Mouse (Mus musculus) intestine, embryonic 16.5 days (tissue): ENCODE results near the gene Igsf23. TPM values are rescaled to one million over a fixed set of nuclear protein-coding genes. Genes with fewer than 3 reads are reported as not detected.
A peak's percentile ranks its signal among the peaks of the same experiment; 100 is the strongest.

Source experiments
- ATAC-seq: fragments of 200-750 bp; cut with Nextera tagmentation; 2 replicates; pipeline ENCODE4 v1.8.0; 2017; ENCODE audit warnings: moderate TSS enrichment, moderate library complexity
- H3K27ac ChIP-seq: fragments of 300-500 bp; sonication (generic); 2 replicates; pipeline ENCODE4 v1.5.1; 2014; ENCODE audit warnings: mild to moderate bottlenecking, low read length
- H3K27me3 ChIP-seq: fragments of 300-500 bp; sonication (generic); replicated peaks from 2 replicates; pipeline ENCODE4 v1.6.1; 2014; ENCODE audit warnings: low read length, control low read depth, mixed read lengths; ENCODE audit not compliant: control insufficient read depth, insufficient read depth
- H3K36me3 ChIP-seq: fragments of 300-500 bp; sonication (generic); 2 replicates; pipeline ENCODE4 v1.6.1; 2014; ENCODE audit warnings: low read length, control low read depth; ENCODE audit not compliant: control insufficient read depth, insufficient read depth
- H3K4me1 ChIP-seq: fragments of 300-500 bp; sonication (generic); 2 replicates; pipeline ENCODE4 v1.6.1; 2014; ENCODE audit warnings: low read length, control low read depth, mixed read lengths; ENCODE audit not compliant: control insufficient read depth, insufficient read depth
- H3K4me2 ChIP-seq: fragments of 300-500 bp; sonication (generic); 2 replicates; pipeline ENCODE4 v1.6.1; 2014; ENCODE audit warnings: low read depth, low read length, control low read depth
- H3K4me3 ChIP-seq: fragments of 300-500 bp; sonication (generic); 2 replicates; pipeline ENCODE4 v1.5.1; 2014; ENCODE audit warnings: mild to moderate bottlenecking, low read length
- H3K9ac ChIP-seq: fragments of 300-500 bp; sonication (generic); 2 replicates; pipeline ENCODE4 v1.6.1; 2014; ENCODE audit warnings: low read depth, low read length
- H3K9me3 ChIP-seq: fragments of 300-500 bp; sonication (generic); 2 replicates; pipeline ENCODE4 v1.6.1; 2016; ENCODE audit warnings: low read length, control low read depth; ENCODE audit not compliant: control insufficient read depth
- WGBS: fragments of 180-500 bp; shearing (Covaris S2); extraction: QIAGEN DNeasy Blood & Tissue Kit; methylation state at CpG from one replicate; pipeline ENCODE4 v1.1.7; 2014; 5-methylcytosine and 5-hydroxymethylcytosine counted together
- polyA plus RNA-seq: library from polyadenylated mRNA; unstranded; fragments of >200 nt; fragmentation: Nextera tagmentation; extraction: Ambion mirVana; gene quantifications from 2 replicates; pipeline ENCODE4 v1.2.1, GENCODE M21; 2015

The Igsf23 gene
- polyA plus RNA-seq, 1 experiment from 2014 or later: 14.7 TPM

- H3K4me3 ChIP-seq: no peak overlapping the region
- no peaks in the 10 kb centered on the region for H3K9me3 ChIP-seq
- 74% methylated on average over 5 of the region's 5 CpGs for WGBS
- H3K9ac ChIP-seq: no peak overlapping the region
- H3K27ac ChIP-seq: no peak overlapping the region
- H3K4me2 ChIP-seq: no peak overlapping the region
- no peaks in the 10 kb centered on the region for H3K36me3 ChIP-seq
- no peaks in the 10 kb centered on the region for H3K27me3 ChIP-seq
- H3K4me1 ChIP-seq: peaks cover 4% of the 10 kb centered on the region; the same call in 1 of the 2 replicates
- ATAC-seq: no peak
Observed at GRCm38 (mm10) chr7:19928486-19928885, 22.1 kb downstream of the Igsf23 start.

GRCm38 (mm10) chr7:19926849-19927480 lies 23.6 kb downstream of the Igsf23 start:
- no peak overlapping the region for H3K4me3 ChIP-seq
- ATAC-seq: no peak
- 57% methylated on average over 2 of the region's 2 CpGs for WGBS
- H3K36me3 ChIP-seq: no peaks in the 10 kb centered on the region
- H3K4me1 ChIP-seq: no peaks in the 10 kb centered on the region
- no peaks in the 10 kb centered on the region for H3K9me3 ChIP-seq
- H3K27me3 ChIP-seq: no peaks in the 10 kb centered on the region
- no peak overlapping the region for H3K27ac ChIP-seq
- H3K9ac ChIP-seq: no peak overlapping the region
- no peak overlapping the region for H3K4me2 ChIP-seq

GRCm38 (mm10) chr7:19925376-19925775 lies 25.2 kb downstream of the Igsf23 start:
- WGBS: 58% methylated on average over 1 of the region's 1 CpGs
- peaks cover 2% of the 10 kb centered on the region; the same call in 1 of the 2 replicates for H3K4me1 ChIP-seq
- H3K27me3 ChIP-seq: no peaks in the 10 kb centered on the region
- ATAC-seq: no peak
- H3K9me3 ChIP-seq: no peaks in the 10 kb centered on the region
- H3K27ac ChIP-seq: no peak overlapping the region
- no peak overlapping the region for H3K4me2 ChIP-seq
- no peak overlapping the region for H3K4me3 ChIP-seq
- no peak overlapping the region for H3K9ac ChIP-seq
- H3K36me3 ChIP-seq: no peaks in the 10 kb centered on the region

- 7% methylated on average over 12 of the region's 15 CpGs for WGBS
- Histone ChIP-seq H3K4me1 (peaks cover 6% of the 10 kb centered on the region), H3K4me3 (no peak overlapping the region), H3K9me3 (no peaks in the 10 kb centered on the region), H3K36me3 (no peaks in the 10 kb centered on the region), H3K4me2 (no peak overlapping the region), H3K9ac (no peak overlapping the region), H3K27ac (no peak overlapping the region), H3K27me3 (no peaks in the 10 kb centered on the region)
- no peak for ATAC-seq
Observed at GRCm38 (mm10) chr7:19923797-19924196, 26.8 kb downstream of the Igsf23 start.

GRCm38 (mm10) chr7:19923354-19923753 lies 27.2 kb downstream of the Igsf23 start:
- peaks cover 6% of the 10 kb centered on the region for H3K4me1 ChIP-seq
- 40% methylated on average over 2 of the region's 2 CpGs for WGBS
- H3K9ac ChIP-seq: no peak overlapping the region
- H3K4me2 ChIP-seq: no peak overlapping the region
- no peak overlapping the region for H3K27ac ChIP-seq
- no peak for ATAC-seq
- no peaks in the 10 kb centered on the region for H3K36me3 ChIP-seq
- no peaks in the 10 kb centered on the region for H3K27me3 ChIP-seq
- no peaks in the 10 kb centered on the region for H3K9me3 ChIP-seq
- no peak overlapping the region for H3K4me3 ChIP-seq

DNA sequence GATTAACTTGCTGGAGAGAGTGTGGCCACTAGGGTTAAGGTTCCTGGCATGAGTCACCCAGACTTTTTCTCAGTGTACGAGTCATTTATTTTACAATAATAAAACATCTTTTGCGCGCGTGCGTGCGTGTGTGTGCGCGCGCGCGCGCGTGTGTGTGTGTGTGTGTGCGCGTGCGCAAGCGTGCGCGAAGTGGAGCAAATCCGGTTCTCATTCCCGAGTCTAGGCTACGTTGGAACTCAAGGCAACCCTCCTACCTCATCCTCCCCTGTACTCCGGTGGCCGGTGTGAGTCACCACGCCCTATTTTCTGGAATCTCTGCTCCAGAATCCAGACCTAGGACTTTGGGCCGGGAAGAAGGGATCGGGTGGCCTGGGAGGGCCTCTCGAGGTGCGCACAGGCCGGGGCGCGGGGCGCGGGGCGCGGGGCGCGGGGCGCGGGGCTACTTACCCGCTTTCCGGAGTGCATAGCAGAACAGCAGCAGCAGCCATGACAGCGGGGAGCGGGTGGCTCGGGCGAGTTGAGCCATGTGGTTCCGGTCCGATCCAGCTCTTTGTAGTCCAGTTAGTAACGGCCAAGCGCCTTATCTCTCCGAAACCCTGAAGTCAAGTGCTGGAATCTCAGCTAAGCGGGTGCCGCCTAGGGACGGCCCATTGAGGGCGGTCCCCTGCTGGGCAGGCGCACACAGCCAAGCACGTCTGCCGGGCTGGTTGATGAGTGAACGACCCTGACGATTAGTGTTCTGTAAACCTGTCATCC lies 29.9 kb downstream of the Igsf23 start, which contains the start of gene Pvr:
Pvr (minus strand) TSS at position 655 of the 756 bp plus-strand sequence.
- Histone ChIP-seq H3K9me3 (no peaks in the 10 kb centered on the region), H3K27ac (peak within 1 kb of the TSS; percentile 91), H3K36me3 (peaks cover 5% of the 10 kb centered on the region; the same call in 1 of the 2 replicates), H3K9ac (peak within 1 kb of the TSS; percentile 82), H3K4me1 (peaks cover 6% of the 10 kb centered on the region), H3K4me2 (peak within 1 kb of the TSS; percentile 59), H3K4me3 (peak within 1 kb of the TSS; percentile 71), H3K27me3 (no peaks in the 10 kb centered on the region)
- WGBS: under 1% methylated on average over 60 of the region's 60 CpGs
- peak; percentile 97 for ATAC-seq

DNA sequence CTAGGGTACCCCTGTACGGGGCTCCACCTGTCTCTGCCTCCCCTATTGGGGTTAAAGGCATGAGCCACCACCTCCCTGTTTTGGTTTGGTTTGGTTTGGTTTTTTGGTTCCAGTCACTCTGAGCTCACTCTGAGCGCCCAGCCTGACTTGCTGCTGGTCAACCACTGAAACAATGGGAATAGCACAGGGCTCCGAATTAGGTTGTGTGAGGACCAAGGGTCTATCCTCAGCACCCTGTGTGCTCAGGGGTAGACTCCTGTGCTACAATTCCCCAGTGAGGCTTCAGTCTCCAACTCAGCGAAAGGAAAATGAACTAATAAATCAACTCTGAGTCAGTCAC lies 30.4 kb downstream of the Igsf23 start:
- Histone ChIP-seq H3K27ac (peak overlapping the region; percentile 91; the same call in 1 of the 2 replicates), H3K27me3 (no peaks in the 10 kb centered on the region), H3K4me2 (peak overlapping the region; percentile 59), H3K36me3 (peaks cover 7% of the 10 kb centered on the region; the same call in 1 of the 2 replicates), H3K9ac (peak overlapping the region; percentile 82), H3K4me1 (peaks cover 6% of the 10 kb centered on the region), H3K4me3 (peak overlapping the region; percentile 71), H3K9me3 (no peaks in the 10 kb centered on the region)
- WGBS: 29% methylated on average over 4 of the region's 4 CpGs
- ATAC-seq: no peak

DNA sequence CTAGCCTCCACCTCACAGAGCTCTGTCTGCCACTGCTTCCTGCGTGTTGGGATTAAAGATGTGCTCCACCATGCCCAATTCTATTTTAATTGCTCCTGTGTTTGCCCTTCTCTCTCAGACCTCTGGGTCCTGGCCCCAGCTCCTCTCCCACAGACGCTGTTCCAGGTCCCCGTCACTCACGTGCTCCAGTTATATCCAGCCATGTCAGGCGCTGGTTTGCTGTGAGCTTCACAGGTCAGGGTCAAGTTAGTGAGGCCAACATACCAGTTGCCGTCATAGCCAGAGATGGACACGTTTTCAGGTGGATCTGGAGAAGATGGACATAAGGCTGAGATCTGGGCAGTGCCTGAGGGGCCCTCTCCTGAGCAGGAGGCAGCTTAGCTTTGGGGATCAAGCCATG lies 36.0 kb downstream of the Igsf23 start:
- 95% methylated on average over 7 of the region's 7 CpGs for WGBS
- Histone ChIP-seq H3K27ac (no peak overlapping the region), H3K4me3 (no peak overlapping the region), H3K4me2 (no peak overlapping the region), H3K27me3 (no peaks in the 10 kb centered on the region), H3K9ac (no peak overlapping the region), H3K36me3 (peaks cover 22% of the 10 kb centered on the region), H3K4me1 (no peaks in the 10 kb centered on the region; the same call in 1 of the 2 replicates), H3K9me3 (no peaks in the 10 kb centered on the region)
- no peak for ATAC-seq

DNA sequence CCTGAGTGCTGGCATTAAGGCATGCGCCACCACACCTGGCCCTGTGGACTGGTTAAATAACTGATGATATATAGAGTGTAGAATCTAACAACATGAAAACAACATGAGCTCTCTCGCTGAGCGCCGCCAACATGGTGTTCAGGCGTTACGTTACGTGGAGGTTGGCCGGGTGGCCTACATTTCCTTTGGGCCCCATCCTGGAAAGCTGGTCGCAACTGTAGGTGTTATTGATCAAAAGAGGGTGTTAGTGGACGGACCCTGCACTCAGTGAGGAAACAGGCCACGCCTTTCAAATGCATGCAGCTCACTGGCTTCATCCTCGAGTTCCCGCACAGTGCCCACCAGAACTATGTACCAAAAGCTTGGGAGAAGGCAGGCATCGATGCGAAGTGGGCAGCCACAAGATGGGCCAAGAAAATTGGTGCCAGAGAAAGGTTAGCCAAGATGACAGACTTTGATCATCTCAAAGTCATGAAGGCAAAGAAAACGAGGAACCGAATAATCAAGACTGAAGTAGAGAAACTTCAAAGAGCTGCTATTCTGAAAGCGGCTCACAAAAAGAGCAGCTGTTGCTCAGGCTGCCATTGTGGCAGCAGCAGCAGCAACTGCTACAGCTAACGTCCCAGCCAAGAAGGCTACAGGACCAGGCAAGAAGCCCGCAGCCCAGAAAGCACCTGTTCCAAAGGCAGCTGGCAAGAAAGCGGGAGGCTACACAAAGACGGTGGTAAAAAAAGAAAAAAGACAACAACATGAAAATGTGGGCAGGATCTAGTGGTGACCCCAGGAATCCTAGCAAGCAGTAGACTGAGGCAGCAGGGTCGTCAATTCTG lies 38.6 kb downstream of the Igsf23 start:
- Histone ChIP-seq H3K4me2 (no peak overlapping the region), H3K27ac (no peak overlapping the region), H3K9me3 (no peaks in the 10 kb centered on the region), H3K4me1 (no peaks in the 10 kb centered on the region; the same call in 1 of the 2 replicates), H3K9ac (no peak overlapping the region), H3K4me3 (no peak overlapping the region), H3K36me3 (peaks cover 32% of the 10 kb centered on the region), H3K27me3 (no peaks in the 10 kb centered on the region)
- 90% methylated on average over 23 of the region's 23 CpGs for WGBS
- ATAC-seq: no peak
